Mouse (Mus musculus) central nervous system, embryonic 11.5 days (tissue): ENCODE results near the gene Tceal1. TPM values are rescaled to one million over a fixed set of nuclear protein-coding genes. Genes with fewer than 3 reads are reported as not detected.

ENCODE experiments used
- polyA plus RNA-seq: library from polyadenylated mRNA; depleted of rRNA; stranded (reverse); fragments of >200 nt; gene quantifications from 2 replicates; pipeline ENCODE4 v1.2.3, GENCODE M21; 2012; rRNA removed

Tceal1 gene
- 7.1 and 7.2 TPM in 2 replicates for polyA plus RNA-seq

GRCm38 (mm10) chrX:136707446-136708167 lies at the start of gene Tceal1:
Gene Tceal1 (plus strand): TSS chrX:136707982.

GRCm38 (mm10) chrX:136743459-136743858 lies 35.7 kb downstream of the Tceal1 start, which contains the start of gene Morf4l2:
Gene Morf4l2 (minus strand): TSS chrX:136743690.

Other genes with a start within 250 kb of the Tceal1 start
- gene Kir3dl1, start 190.0 kb upstream of the Tceal1 start, polyA plus RNA-seq, result not detected in 2 replicates
- gene Kir3dl2, start 163.9 kb upstream of the Tceal1 start, polyA plus RNA-seq, result not detected in 2 replicates
- gene Tceal3, start 117.1 kb upstream of the Tceal1 start, polyA plus RNA-seq, result 33.8 and 87.4 TPM in 2 replicates
- gene Morf4l2, start 35.7 kb downstream of the Tceal1 start, polyA plus RNA-seq, result 512 and 1,459 TPM in 2 replicates
- not detected in 2 replicates for gene Glra4, start 72.2 kb downstream of the Tceal1 start, polyA plus RNA-seq
- 10.7 and 19.9 TPM in 2 replicates for gene Plp1, start 114.7 kb downstream of the Tceal1 start, polyA plus RNA-seq
- 1.0 and 2.1 TPM in 2 replicates for gene Rab9b, start 160.8 kb downstream of the Tceal1 start, polyA plus RNA-seq
- not detected in 2 replicates for gene H2bfm, start 219.3 kb downstream of the Tceal1 start, polyA plus RNA-seq